Mouse (Mus musculus): ENCODE results near the gene Kcna2. TPM values are rescaled to one million over a fixed set of nuclear protein-coding genes. Genes with fewer than 3 reads are reported as not detected.

Kcna2 gene
- 1 to 10 TPM; 5.9 to 6.7 TPM for total RNA-seq (2023)

DNA sequence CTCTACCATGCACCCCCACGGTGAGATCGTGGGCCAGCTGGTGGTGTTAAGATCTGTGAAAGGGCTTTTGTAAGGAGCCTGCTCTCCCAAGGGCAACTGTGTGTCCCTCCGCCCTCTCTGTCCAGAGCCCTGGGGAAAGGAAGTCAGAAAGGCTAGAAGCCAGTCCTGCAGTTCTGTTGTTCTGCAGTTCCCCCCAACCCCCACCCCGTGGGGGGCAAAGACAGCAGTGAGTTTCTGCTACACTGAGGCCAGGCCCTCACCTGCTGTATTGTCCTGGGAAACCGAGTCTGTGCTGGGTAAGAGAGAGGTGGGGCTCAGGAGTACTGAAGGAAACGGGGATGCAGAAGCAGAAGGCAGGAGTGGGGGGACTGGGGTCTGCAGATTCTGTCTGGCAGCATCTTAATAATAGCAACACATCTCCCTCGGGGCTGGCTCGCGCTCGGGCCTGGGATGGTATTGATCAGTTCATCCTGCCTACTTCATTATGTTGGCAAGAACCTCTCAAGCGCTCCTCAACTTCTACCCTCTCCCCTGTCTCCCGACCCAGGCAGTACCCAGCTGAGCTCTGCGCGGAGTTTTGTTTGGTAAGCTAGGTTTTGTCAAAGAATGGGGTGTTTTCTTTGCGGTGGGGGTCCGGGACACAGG, at the start of gene Kcna2:
Gene Kcna2 (plus strand): TSS at position 336 of the 645 bp plus-strand sequence.

Other genes with a start within 250 kb of the Kcna2 start
- 10 to 100 TPM; 67.8 to 74.6 TPM for gene Kcna3, start 65.0 kb upstream of the Kcna2 start, total RNA-seq (2023)
- gene Kcna10, start 81.9 kb downstream of the Kcna2 start, total RNA-seq (2023) = not detected
- not detected for gene Cym, start 120.6 kb downstream of the Kcna2 start, total RNA-seq (2023)
- gene A630076J17Rik, start 129.5 kb downstream of the Kcna2 start, total RNA-seq (2023) = not detected
- not detected for gene Prok1, start 138.6 kb downstream of the Kcna2 start, total RNA-seq (2023)
- 10 to 100 TPM; 45.2 to 49.5 TPM for gene Lamtor5, start 177.7 kb downstream of the Kcna2 start, total RNA-seq (2023)
- 1 to 10 TPM in 1 of 2 experiments, under 1 TPM in 1; 0.83 to 1.5 TPM for gene Slc16a4, start 190.1 kb downstream of the Kcna2 start, total RNA-seq (2023)
- gene Rbm15, start 232.5 kb downstream of the Kcna2 start, total RNA-seq (2023) = 10 to 100 TPM; 53.3 TPM

Measured in T-cell, adult 66 days (primary cell).